Mouse (Mus musculus): ENCODE data around the gene Klf6. TPM values are rescaled to one million over a fixed set of nuclear protein-coding genes. Genes with fewer than 3 reads are reported as not detected.

Gene Klf6
- polyA plus RNA-seq, 1 experiment from 2014 or later: 90.1 TPM

GRCm38 (mm10) chr13:5913201-5913600 is 51.9 kb downstream of the Klf6 start:
- ATAC-seq (ENCODE audit: insufficient number of reproducible peaks, low FRiP score, low TSS enrichment, low read depth): no peak
- Histone ChIP-seq H3K4me2 (replicated peaks) (no peak overlapping the region), H3K9ac (no peak overlapping the region), H3K4me3 (replicated peaks) (no peak overlapping the region), H3K27me3 (no peaks in the 10 kb centered on the region), H3K36me3 (no peaks in the 10 kb centered on the region), H3K4me1 (no peaks in the 10 kb centered on the region), H3K9me3 (replicated peaks) (no peaks in the 10 kb centered on the region), H3K27ac (replicated peaks) (no peak overlapping the region)
- 77% methylated on average over 3 of the region's 3 CpGs for WGBS

- Histone ChIP-seq H3K4me1 (no peaks in the 10 kb centered on the region), H3K27me3 (no peaks in the 10 kb centered on the region), H3K4me2 (replicated peaks) (no peak overlapping the region), H3K9ac (no peak overlapping the region), H3K36me3 (no peaks in the 10 kb centered on the region), H3K27ac (replicated peaks) (no peak overlapping the region), H3K9me3 (replicated peaks) (no peaks in the 10 kb centered on the region), H3K4me3 (replicated peaks) (no peak overlapping the region)
- no peak for ATAC-seq (ENCODE audit: insufficient number of reproducible peaks, low FRiP score, low TSS enrichment, low read depth)
Observed at GRCm38 (mm10) chr13:5917360-5917759, 56.1 kb downstream of the Klf6 start.

- WGBS: 83% methylated on average over 4 of the region's 4 CpGs
- Histone ChIP-seq H3K27ac (replicated peaks) (no peak overlapping the region), H3K4me3 (replicated peaks) (no peak overlapping the region), H3K9me3 (replicated peaks) (no peaks in the 10 kb centered on the region), H3K4me1 (no peaks in the 10 kb centered on the region), H3K36me3 (no peaks in the 10 kb centered on the region), H3K4me2 (replicated peaks) (no peak overlapping the region), H3K27me3 (no peaks in the 10 kb centered on the region), H3K9ac (no peak overlapping the region)
- no peak for ATAC-seq (ENCODE audit: insufficient number of reproducible peaks, low FRiP score, low TSS enrichment, low read depth)
Observed at GRCm38 (mm10) chr13:5919966-5920365, 58.7 kb downstream of the Klf6 start.

Small RNA genes lying within 50 kb of the gene (microRNA-seq; reads per million reads assigned to microRNA genes)
- gene Gm26043 (ENCODE audit: borderline number of aligned reads): not detected

Data from embryonic facial prominence, embryonic 15.5 days (tissue).